Mouse (Mus musculus) cerebellum, postnatal 10 days (tissue): ENCODE results near the gene Fam69a.
"Not testable (repeated sequence)": the region's sequence is repeated elsewhere in the genome, so short reads cannot be mapped to it uniquely, and the experiment has no call there.

ENCODE experiments used
- DNase-seq, 2 experiments: peaks; one replicate each; pipeline ENCODE4 v3.0.0; 2021; ENCODE audit warnings: mixed read lengths in 2 of 2

Gene Fam69a

GRCm38 (mm10) chr5:107978289-107979035 is 8.4 kb downstream of the Fam69a start:
- no peak for DNase-seq

- no peak for DNase-seq
Observed at GRCm38 (mm10) chr5:107977640-107978288, 9.1 kb downstream of the Fam69a start.

- peak; percentile 24 to 29 for DNase-seq
Observed at GRCm38 (mm10) chr5:107973310-107973709, 13.6 kb downstream of the Fam69a start.

GRCm38 (mm10) chr5:107972444-107973272 is 14.2 kb downstream of the Fam69a start:
- DNase-seq, result no peak

GRCm38 (mm10) chr5:107971069-107971468 is 15.8 kb downstream of the Fam69a start:
- DNase-seq, result no peak

- not testable (repeated sequence) for DNase-seq
Observed at GRCm38 (mm10) chr5:107969818-107970217, 17.1 kb downstream of the Fam69a start.

GRCm38 (mm10) chr5:107968079-107968478 is 18.8 kb downstream of the Fam69a start:
- DNase-seq, result no peak

DNA sequence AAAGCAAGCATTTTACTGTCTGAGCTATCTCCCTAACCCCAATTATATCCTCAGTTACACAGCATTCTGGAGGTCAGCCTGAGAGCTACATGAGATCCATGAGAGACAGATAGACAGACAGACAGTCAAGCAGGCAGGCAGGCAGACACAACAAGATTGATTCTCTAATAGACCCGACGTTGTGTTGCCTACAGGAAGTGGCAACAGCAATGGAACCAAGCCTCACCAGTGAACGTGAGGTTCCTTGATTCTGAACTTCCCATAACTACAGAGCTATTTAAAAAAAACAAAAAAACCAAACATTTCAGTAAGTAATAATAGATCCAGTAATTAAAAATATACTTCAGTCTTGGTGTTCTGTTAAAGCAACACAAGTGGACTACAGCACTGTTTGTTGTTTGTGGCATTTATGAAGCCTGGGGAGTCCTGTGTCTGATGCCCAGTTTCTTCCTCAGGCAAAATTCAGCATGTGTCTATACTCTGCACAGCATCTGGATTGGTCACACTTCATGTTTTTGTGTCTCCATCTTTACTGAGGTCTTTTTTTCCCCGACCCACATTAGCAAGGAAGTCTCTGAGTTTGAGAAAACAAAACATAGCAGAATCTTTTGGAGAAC is 19.9 kb downstream of the Fam69a start:
- DNase-seq, result no peak

DNA sequence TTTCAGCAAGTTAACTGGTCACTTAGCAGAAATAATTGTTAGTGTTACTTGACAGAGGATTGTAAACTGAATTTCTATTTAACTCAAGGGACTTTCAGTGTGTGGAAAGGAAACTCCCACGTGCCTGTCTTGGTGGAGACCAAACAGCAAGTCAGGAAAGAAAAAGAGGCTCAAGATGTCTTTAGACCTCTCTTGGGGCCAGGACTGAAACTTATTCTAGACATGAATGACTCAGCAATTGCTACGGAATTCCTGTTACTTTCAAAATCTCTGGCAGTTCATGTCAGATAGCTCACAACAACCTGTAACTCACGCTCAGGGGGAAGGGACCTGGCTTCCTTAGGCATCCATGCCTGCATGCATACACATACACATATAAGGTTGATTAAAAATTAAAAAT is 20.7 kb downstream of the Fam69a start:
- DNase-seq, result no peak

DNA sequence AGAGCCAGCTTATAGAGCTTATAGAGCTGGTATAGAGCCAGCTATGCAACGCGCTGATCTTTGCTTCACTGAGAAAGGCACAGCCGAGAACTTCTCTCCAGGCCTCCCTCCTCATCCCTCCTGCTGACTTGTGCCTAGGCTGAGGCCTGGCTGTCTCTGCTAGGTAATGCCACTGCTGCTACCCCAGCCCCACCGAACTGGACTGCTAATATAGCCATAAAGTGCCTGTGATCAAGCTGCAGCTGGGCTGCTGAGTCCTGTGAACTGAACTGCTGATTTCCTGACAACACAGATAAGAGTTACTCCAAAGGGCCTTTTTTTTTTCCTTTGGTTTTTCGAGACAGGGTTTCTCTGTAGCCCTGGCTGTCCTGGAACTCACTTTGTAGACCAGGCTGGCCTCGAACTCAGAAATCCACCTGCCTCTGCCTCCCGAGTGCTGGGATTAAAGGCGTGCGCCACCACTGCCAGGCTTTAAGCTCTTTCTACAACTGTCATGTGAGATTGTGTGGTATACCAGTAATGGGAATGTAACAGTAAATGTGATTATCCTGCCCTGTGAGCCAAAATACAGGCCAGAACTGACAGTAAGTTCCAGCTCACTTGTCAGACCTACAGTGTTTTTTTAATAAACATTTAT is 21.4 kb downstream of the Fam69a start:
- DNase-seq, result no peak

- no peak for DNase-seq
Observed at GRCm38 (mm10) chr5:107964031-107964758, 22.7 kb downstream of the Fam69a start.

- peak; percentile 82 to 86 for DNase-seq
Observed at GRCm38 (mm10) chr5:107961438-107962251, 25.2 kb downstream of the Fam69a start.

- no peak for DNase-seq
Observed at GRCm38 (mm10) chr5:107960532-107961202, 26.2 kb downstream of the Fam69a start.

- DNase-seq, result peak in 1 of 2 experiments; percentile 10
Observed at GRCm38 (mm10) chr5:107959624-107960300, 27.1 kb downstream of the Fam69a start.

- DNase-seq, result no peak
Observed at GRCm38 (mm10) chr5:107950643-107951042, 36.2 kb downstream of the Fam69a start.

DNA sequence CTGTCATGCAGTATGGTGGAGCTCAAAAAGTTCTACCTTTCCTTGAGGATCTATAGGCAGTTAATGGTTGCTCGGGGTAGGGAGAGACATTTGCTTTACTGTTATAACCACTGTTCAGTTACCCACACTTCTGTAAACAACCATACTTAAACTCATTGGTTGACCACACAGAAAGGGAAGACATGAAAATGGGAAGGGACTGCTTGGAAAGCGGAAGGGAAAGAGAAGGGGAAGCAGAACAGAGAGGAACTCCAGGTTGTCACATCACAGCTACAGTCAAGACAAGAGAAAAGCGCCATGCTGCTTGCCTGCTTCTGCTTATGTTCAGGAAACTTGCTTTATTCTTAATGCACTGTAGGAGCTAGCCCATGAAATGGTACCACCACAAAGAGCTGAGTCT is 37.3 kb downstream of the Fam69a start:
- no peak for DNase-seq

GRCm38 (mm10) chr5:107948899-107949298 is 38.0 kb downstream of the Fam69a start:
- DNase-seq, result no peak

GRCm38 (mm10) chr5:107947548-107947947 is 39.3 kb downstream of the Fam69a start:
- peak; percentile 45 to 54 for DNase-seq

GRCm38 (mm10) chr5:107946475-107946874 is 40.4 kb downstream of the Fam69a start:
- no peak for DNase-seq

GRCm38 (mm10) chr5:107943526-107943925 is 43.4 kb downstream of the Fam69a start:
- no peak for DNase-seq
